Mouse (Mus musculus): ENCODE data around the gene Ctf1. TPM values are rescaled to one million over a fixed set of nuclear protein-coding genes. Genes with fewer than 3 reads are reported as not detected.

Gene Ctf1
- polyA plus RNA-seq (2015; fragmentation: Nextera tagmentation; extraction: Ambion mirVana): 29.8 and 32.6 TPM in 2 replicates

DNA sequence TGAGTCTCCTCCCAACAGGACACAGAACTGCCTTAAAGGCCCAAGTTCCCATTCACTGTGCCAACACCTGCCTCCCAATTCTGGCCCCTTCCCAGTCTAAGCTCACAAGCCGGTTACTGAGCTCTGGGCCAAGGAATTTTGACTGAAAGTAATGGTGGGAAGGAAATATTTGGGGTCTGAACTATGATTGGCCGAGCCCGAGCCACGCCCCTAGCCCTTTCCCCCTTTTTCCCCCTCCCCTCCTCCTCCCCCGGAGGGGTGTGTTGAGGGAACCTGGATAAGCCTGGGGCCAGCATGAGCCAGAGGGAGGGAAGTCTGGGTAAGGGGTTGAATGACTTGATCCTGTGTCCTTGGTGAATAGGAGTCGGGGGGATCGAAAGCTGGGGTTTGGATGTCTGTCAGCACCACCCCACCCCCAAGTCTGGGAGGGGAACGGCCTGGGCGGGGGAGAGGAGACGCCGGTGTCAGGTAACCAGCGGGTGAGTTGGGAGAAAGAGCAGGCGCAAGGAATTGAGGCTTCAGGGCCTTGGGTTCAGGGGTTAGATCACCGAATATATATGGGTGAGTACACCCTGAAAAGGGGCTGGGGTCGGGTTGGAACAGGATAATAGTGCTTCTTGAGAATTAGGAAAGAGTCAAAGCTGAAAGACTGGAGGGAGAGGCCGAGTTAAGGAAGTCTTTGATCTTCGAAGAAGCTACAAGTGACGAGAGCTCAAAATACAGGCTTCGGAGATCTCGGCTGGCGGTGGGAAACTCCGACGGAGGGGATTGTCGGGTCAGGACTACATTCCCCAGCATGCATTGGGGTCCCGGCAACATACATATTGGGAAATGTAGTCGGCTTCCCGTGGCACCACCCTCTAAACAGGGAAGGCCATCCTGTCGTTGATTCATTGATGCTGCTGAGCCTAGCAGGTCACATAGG, at the start of gene Ctf1:
TSS of gene Ctf1 (plus strand) at position 276 of the 925 bp plus-strand sequence.
- no peaks in the 10 kb centered on the region for H3K27me3 ChIP-seq
- peaks cover 53% of the 10 kb centered on the region for H3K4me1 ChIP-seq
- H3K9ac ChIP-seq: peak within 1 kb of the TSS; percentile 69
- no peaks in the 10 kb centered on the region for H3K9me3 ChIP-seq
- peak within 1 kb of the TSS; percentile 99 for H3K27ac ChIP-seq
- H3K4me3 ChIP-seq: peak within 1 kb of the TSS; percentile 49
- H3K4me2 ChIP-seq: peak within 1 kb of the TSS; percentile 67
- under 1% methylated on average over 28 of the region's 28 CpGs for WGBS
- ATAC-seq (ENCODE audit: insufficient number of reproducible peaks, insufficient read depth, low FRiP score, low TSS enrichment, low read depth): peak; percentile 66
- peaks cover 16% of the 10 kb centered on the region for H3K36me3 ChIP-seq

DNA sequence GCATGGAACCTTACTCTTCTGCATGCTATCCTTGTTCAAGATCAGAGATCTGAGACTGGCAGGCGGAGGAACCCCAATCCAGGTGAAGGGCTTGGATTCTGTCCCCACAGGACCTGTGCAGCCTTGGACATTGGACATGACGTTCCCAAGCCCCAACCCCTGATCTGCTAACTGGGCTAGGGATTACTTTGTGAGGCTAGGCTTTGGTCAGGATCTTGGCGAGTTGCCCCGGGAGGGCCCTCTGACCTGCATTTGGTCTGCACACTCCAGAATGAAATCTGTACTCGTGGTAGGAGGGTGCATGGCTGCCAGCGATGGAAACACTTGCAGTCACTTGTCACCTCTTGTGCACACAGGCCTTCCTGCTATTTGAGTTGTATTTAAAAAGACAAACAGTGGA, 49.6 kb upstream of the Ctf1 start:
- no peaks in the 10 kb centered on the region for H3K27me3 ChIP-seq
- no peak for ATAC-seq (ENCODE audit: insufficient number of reproducible peaks, insufficient read depth, low FRiP score, low TSS enrichment, low read depth)
- WGBS: 88% methylated on average over 6 of the region's 6 CpGs
- H3K4me3 ChIP-seq: no peak overlapping the region
- H3K9me3 ChIP-seq: no peaks in the 10 kb centered on the region
- no peak overlapping the region for H3K4me2 ChIP-seq
- peaks cover 49% of the 10 kb centered on the region for H3K36me3 ChIP-seq
- no peak overlapping the region for H3K27ac ChIP-seq
- no peaks in the 10 kb centered on the region for H3K4me1 ChIP-seq
- no peak overlapping the region for H3K9ac ChIP-seq

DNA sequence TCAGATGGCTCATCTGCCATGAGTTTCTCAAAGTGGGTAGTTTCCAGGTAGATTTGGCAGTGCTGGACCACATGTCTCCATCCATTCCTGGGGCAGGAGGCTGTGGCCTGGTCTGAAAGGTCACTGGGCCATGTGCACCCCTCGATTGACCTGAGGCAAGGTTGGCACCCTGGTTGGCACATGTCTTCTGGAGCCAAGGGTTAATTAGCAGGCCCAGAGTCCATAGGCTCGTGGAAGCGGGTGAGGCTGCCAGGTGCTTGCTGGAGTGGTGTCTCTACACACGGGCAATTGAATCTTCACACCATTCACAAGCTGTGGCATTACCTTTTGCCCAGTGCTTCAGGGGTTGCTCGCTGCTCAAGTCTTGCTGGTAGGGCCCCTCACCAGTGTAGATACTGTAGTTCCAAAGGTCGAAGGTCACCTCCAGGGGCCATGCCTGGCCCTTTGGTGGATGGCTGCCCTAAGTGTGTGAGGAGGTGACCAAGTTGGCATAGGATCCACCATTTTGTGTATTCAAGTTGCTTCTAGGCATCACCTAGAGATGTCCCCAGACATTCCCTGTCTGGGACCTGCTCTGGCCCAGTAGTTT, 46.4 kb upstream of the Ctf1 start:
- H3K9me3 ChIP-seq: no peaks in the 10 kb centered on the region
- no peak for ATAC-seq (ENCODE audit: insufficient number of reproducible peaks, insufficient read depth, low FRiP score, low TSS enrichment, low read depth)
- 0 out of 2 replicates have a peak overlapping the region, but pooled peaks have one; percentile 2 for H3K9ac ChIP-seq
- H3K4me3 ChIP-seq: no peak overlapping the region
- no peak overlapping the region for H3K27ac ChIP-seq
- H3K27me3 ChIP-seq: no peaks in the 10 kb centered on the region
- H3K36me3 ChIP-seq: peaks cover 57% of the 10 kb centered on the region
- no peak overlapping the region for H3K4me2 ChIP-seq
- no peaks in the 10 kb centered on the region for H3K4me1 ChIP-seq
- WGBS: 89% methylated on average over 6 of the region's 6 CpGs

DNA sequence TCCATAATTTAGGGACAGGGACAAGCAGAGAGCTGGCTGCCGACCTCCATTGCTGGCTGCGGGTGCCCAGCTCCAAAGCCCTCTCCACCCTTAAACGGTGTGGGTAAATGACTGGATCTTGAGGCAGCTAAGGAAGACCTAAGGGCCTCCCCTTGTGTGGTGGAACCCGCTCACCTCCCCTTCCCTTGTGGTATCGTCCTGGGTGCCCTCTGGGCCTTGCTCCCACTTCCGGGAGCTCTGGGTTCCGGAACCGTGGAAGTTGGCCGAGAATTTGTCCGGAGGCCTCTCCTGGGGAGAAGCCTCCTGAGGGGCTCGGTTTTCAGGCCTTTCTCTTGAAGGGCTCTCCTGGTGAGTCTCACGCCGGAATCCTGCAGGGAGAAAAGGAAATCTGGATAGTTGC, 45.9 kb upstream of the Ctf1 start:
- no peak overlapping the region for H3K4me2 ChIP-seq
- H3K9ac ChIP-seq: 0 out of 2 replicates have a peak overlapping the region, but pooled peaks have one; percentile 2
- H3K9me3 ChIP-seq: no peaks in the 10 kb centered on the region
- no peak overlapping the region for H3K4me3 ChIP-seq
- H3K27ac ChIP-seq: no peak overlapping the region
- WGBS: 91% methylated on average over 13 of the region's 13 CpGs
- H3K36me3 ChIP-seq: peaks cover 54% of the 10 kb centered on the region
- no peak for ATAC-seq (ENCODE audit: insufficient number of reproducible peaks, insufficient read depth, low FRiP score, low TSS enrichment, low read depth)
- H3K4me1 ChIP-seq: no peaks in the 10 kb centered on the region
- H3K27me3 ChIP-seq: no peaks in the 10 kb centered on the region

DNA sequence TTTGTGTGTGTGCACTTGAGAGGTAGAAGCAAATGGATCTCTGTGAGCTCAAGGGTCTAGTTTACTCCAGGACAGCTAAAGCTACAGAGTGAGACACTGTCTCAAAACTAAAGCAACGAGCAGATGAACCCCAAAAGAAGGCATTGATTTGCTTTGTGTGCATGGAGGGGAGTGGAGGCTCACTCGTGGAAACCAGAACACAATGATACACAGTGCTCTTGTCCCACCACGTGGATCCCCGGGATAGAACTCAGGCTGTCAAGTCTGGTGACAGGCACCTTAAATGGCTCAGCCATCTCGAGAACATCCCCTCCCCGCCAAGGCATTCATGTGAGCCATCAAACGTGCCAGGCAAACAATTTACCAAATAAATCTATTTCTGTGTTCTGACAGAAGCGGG, 45.4 kb upstream of the Ctf1 start:
- Histone ChIP-seq H3K4me2 (no peak overlapping the region), H3K9me3 (no peaks in the 10 kb centered on the region), H3K9ac (no peak overlapping the region), H3K36me3 (peaks cover 54% of the 10 kb centered on the region), H3K4me1 (no peaks in the 10 kb centered on the region), H3K4me3 (no peak overlapping the region), H3K27me3 (no peaks in the 10 kb centered on the region), H3K27ac (no peak overlapping the region)
- no peak for ATAC-seq (ENCODE audit: insufficient number of reproducible peaks, insufficient read depth, low FRiP score, low TSS enrichment, low read depth)
- WGBS: 87% methylated on average over 8 of the region's 8 CpGs

DNA sequence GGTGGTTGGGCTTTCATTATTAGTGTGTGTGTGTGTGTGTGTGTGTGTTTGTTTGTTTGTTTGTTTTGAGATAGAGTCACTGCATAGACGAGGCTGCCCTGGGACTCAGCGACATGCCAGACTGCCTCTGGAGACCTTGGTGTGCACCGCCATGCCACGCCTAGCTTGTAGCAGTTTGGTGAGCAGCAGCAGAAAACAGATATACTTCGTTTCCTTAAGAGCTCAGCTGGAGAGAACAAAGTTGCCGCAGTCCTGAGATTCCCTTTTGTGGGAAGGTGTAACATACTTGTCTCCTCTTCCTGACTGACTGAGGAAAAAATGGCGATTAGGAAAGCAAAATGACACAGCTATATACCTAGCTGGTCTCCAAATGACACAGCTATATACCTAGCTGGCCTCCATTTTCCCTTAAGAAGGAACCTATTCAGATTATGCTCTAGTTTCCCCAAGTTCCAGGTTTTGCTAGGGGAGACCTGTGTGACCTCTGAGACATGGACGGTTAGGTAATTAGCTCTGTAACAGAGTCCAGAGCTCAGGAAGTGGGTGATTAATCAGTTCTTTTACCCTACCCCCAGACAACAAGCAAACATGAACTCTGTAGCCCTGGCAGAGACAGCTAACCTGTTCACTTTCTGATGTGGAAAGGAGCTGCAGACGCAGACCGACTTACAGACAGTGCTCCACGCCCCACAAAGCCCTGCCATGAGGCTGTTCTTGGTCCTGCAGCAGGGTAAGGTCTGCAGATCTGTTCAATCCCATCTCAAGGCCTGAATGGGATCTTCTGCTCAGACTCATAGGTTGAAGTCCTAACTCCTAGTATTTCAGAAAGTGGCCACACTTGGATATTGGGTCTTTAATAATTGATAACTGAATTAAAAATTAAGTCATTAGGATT, 40.4 kb upstream of the Ctf1 start:
- Histone ChIP-seq H3K4me2 (no peak overlapping the region), H3K4me3 (no peak overlapping the region), H3K4me1 (0 out of 2 replicates have a peak, but pooled peaks cover 3% of the 10 kb centered on the region), H3K27ac (no peak overlapping the region), H3K9me3 (no peaks in the 10 kb centered on the region), H3K36me3 (peaks cover 21% of the 10 kb centered on the region), H3K27me3 (no peaks in the 10 kb centered on the region), H3K9ac (no peak overlapping the region)
- no peak for ATAC-seq (ENCODE audit: insufficient number of reproducible peaks, insufficient read depth, low FRiP score, low TSS enrichment, low read depth)
- whole genome bisulfite sequencing: 73% methylated on average over 11 of the region's 11 CpGs

DNA sequence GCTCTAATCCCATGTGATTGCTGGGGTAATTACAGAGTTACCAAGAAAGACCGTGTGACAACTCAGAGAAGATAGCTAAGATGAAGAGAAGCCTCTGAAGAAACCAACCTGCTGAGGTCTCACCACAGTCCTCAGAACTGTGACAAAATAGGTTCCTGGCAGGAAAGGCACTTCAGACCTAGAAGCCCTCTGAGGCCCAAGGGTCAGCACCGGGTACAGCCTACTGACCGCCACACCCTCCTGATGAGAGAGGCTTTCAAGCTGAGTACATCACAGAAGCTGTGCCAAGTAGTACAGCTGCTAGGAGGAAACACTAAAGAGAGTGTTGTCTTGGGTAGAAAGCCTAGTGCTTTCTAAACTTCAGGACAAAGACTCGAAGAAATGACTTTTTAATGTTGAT, 39.8 kb upstream of the Ctf1 start:
- H3K27ac ChIP-seq: no peak overlapping the region
- no peaks in the 10 kb centered on the region for H3K9me3 ChIP-seq
- H3K9ac ChIP-seq: no peak overlapping the region
- H3K4me3 ChIP-seq: no peak overlapping the region
- H3K27me3 ChIP-seq: no peaks in the 10 kb centered on the region
- peaks cover 24% of the 10 kb centered on the region for H3K36me3 ChIP-seq
- H3K4me2 ChIP-seq: no peak overlapping the region
- ATAC-seq (ENCODE audit: insufficient number of reproducible peaks, insufficient read depth, low FRiP score, low TSS enrichment, low read depth): no peak
- 83% methylated on average over 4 of the region's 4 CpGs for WGBS
- 0 out of 2 replicates have a peak, but pooled peaks cover 3% of the 10 kb centered on the region for H3K4me1 ChIP-seq

DNA sequence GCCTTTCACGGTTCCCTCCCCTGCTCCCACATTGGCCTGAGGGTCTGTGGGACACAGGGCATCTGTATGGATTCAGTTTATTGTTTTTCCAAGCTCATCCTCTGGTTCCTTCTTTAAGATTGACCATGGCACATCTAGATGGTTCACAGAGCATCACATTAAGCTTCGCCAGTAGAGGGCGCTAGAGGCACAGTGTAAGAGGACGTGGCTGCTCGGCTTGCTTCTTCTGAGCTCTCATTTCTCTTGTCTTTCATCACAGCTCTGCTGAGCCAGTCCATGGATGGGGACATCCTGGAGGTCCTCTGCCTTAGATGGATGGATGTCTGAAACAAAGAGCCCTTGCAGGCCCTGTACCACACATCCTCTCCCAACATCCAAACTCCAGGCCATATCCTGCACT, 37.6 kb upstream of the Ctf1 start:
- H3K4me2 ChIP-seq: peak overlapping the region; percentile 23; the same call in 1 of the 2 replicates
- peak overlapping the region; percentile 30; the same call in 1 of the 2 replicates for H3K27ac ChIP-seq
- no peak overlapping the region for H3K4me3 ChIP-seq
- H3K36me3 ChIP-seq: peaks cover 16% of the 10 kb centered on the region
- 4% methylated on average over 5 of the region's 5 CpGs for WGBS
- peak; percentile 67; the same call in 1 of the 2 replicates for ATAC-seq (ENCODE audit: insufficient number of reproducible peaks, insufficient read depth, low FRiP score, low TSS enrichment, low read depth)
- no peaks in the 10 kb centered on the region for H3K9me3 ChIP-seq
- H3K9ac ChIP-seq: peak overlapping the region; percentile 44; the same call in 1 of the 2 replicates
- 0 out of 2 replicates have a peak, but pooled peaks cover 3% of the 10 kb centered on the region for H3K4me1 ChIP-seq
- H3K27me3 ChIP-seq: no peaks in the 10 kb centered on the region

DNA sequence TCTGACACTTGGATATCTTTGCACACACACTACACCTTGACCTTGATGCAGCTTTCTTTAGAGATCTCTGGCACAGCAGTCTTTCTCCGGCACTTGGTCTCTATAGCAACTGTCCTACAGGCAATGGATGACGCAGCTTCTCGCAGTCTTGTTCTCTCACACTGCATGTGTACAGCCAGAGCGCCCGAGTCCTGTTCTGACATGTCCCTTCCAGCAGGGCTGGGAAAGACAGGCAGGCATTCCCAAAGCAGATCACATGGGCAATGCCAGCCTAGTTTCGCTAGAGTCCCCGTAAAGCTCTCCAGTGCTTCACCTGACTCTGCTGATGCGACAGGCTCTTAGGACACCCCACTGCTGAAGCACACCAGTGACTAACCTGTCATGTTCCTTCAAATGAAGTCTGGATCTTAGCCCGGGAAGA, 37.1 kb upstream of the Ctf1 start:
- Histone ChIP-seq H3K36me3 (peaks cover 16% of the 10 kb centered on the region), H3K4me1 (0 out of 2 replicates have a peak, but pooled peaks cover 3% of the 10 kb centered on the region), H3K27me3 (no peaks in the 10 kb centered on the region), H3K4me2 (peak overlapping the region; percentile 23; the same call in 1 of the 2 replicates), H3K9ac (peak overlapping the region; percentile 44; the same call in 1 of the 2 replicates), H3K4me3 (no peak overlapping the region), H3K27ac (peak overlapping the region; percentile 30; the same call in 1 of the 2 replicates), H3K9me3 (no peaks in the 10 kb centered on the region)
- peak; percentile 21; the same call in 1 of the 2 replicates for ATAC-seq (ENCODE audit: insufficient number of reproducible peaks, insufficient read depth, low FRiP score, low TSS enrichment, low read depth)
- WGBS: 79% methylated on average over 9 of the region's 9 CpGs

DNA sequence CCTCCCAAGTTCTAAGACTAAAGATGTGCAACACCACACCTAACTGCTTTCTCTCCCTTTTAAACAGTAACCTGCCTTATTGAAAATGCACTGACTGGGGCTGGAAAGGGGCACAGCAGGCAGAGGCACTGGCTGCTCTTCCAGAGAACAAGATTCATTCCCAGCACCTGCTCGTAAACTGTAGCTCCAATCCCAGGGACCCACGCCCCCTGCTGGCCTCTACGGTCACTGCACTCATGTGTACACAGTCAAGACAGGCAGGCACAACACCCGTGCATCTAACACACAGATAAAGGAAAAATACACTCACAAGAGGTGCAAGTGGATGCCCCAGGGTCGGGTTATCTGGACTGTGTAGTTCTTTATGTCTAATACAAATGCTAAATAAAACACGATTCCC, 35.5 kb upstream of the Ctf1 start:
- H3K4me1 ChIP-seq: 0 out of 2 replicates have a peak, but pooled peaks cover 3% of the 10 kb centered on the region
- no peaks in the 10 kb centered on the region for H3K27me3 ChIP-seq
- H3K27ac ChIP-seq: no peak overlapping the region
- ATAC-seq (ENCODE audit: insufficient number of reproducible peaks, insufficient read depth, low FRiP score, low TSS enrichment, low read depth): no peak
- no peak overlapping the region for H3K4me2 ChIP-seq
- 70% methylated on average over 6 of the region's 6 CpGs for WGBS
- no peak overlapping the region for H3K9ac ChIP-seq
- peaks cover 20% of the 10 kb centered on the region for H3K36me3 ChIP-seq
- H3K9me3 ChIP-seq: no peaks in the 10 kb centered on the region
- no peak overlapping the region for H3K4me3 ChIP-seq

DNA sequence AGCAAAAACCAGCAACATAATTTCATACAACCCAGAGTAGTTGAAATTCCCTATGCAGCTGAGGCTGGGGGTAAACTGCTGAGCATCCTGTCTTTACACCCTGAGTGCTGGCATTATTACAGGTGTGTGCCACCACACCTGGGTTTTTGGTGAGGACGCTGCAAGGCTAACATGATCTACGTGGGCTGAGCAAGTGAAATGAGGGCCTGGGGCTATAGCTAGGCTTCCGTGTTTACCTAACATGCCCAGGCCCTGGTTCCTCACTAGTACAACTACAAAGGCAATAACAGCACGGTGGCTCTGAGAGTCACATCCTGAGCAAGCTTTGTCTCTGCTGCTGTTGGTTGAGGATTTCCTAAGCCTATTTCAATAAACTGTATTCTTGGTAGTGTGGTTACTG, 34.9 kb upstream of the Ctf1 start:
- no peak overlapping the region for H3K4me3 ChIP-seq

More for the DNA sequence above, 34.9 kb upstream of the Ctf1 start:
- WGBS: 78% methylated on average over 4 of the region's 4 CpGs
- Histone ChIP-seq H3K27ac (no peak overlapping the region), H3K36me3 (peaks cover 20% of the 10 kb centered on the region), H3K9ac (no peak overlapping the region), H3K4me2 (no peak overlapping the region), H3K4me1 (0 out of 2 replicates have a peak, but pooled peaks cover 3% of the 10 kb centered on the region), H3K9me3 (no peaks in the 10 kb centered on the region), H3K27me3 (no peaks in the 10 kb centered on the region)
- ATAC-seq (ENCODE audit: insufficient number of reproducible peaks, insufficient read depth, low FRiP score, low TSS enrichment, low read depth): no peak

All from embryonic facial prominence, embryonic 13.5 days (tissue).